Mouse (Mus musculus) inflammation-experienced regulatory T-cells, adult 6 months (primary cell): ENCODE data around the gene Sgsm3. TPM values are rescaled to one million over a fixed set of nuclear protein-coding genes. Genes with fewer than 3 reads are reported as not detected.

Experiments
- ATAC-seq: one replicate; pipeline ENCODE4 v1.8.0; 2017
- polyA plus RNA-seq, 3 experiments: library from polyadenylated mRNA; unstranded; fragments of 100-300 nt; shearing (Covaris generic); gene quantifications; one replicate each; pipeline ENCODE4 v1.2.1; 2017

Gene Sgsm3
- polyA plus RNA-seq, 3 experiments from 2014 or later, result 3.1 to 4.5 (median 3.5) TPM

DNA sequence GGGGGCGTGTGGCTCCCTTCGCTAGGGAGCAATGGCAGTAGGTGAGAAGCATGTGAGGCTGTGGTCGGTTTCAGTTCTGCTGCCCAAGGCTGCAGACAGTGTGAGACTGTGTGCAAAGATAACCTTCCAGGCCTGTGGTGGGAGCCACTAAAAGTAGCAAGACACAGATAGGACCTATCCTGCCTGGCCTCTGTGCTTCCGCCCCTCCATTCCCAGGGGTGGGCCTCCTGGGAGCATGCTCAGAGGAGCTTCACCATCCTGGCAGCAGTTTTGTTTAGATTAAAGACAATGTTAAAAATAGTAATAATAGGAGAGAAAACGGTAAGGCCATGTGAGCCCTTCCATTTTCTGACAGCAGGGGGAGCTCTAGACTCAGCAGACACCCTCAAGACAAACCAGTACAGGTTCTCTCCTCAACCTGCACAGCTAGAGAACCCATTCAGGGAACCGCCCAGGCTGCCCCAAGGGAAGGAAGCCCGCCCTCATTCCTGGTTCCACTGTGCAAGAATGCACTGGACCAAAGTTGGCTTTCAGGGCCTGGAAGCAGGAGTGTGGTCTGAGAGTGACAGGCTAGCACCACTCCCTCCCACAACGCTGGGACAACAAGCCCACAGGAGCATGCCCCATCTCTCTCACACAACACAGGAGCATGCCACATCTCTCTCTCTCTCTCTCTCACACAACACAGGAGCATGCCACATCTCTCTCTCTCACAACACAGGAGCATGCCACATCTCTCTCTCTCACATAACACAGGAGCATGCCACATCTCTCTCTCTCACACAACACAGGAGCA, 50.0 kb downstream of the Sgsm3 start:
- peak; percentile 94 for ATAC-seq

- no peak for ATAC-seq
Observed at GRCm38 (mm10) chr15:81030891-81031425, 53.4 kb downstream of the Sgsm3 start.

- ATAC-seq, result no peak
Observed at GRCm38 (mm10) chr15:81031611-81032010, 54.0 kb downstream of the Sgsm3 start.

- ATAC-seq, result peak; percentile 68
Observed at GRCm38 (mm10) chr15:81032941-81033629, 55.5 kb downstream of the Sgsm3 start.

DNA sequence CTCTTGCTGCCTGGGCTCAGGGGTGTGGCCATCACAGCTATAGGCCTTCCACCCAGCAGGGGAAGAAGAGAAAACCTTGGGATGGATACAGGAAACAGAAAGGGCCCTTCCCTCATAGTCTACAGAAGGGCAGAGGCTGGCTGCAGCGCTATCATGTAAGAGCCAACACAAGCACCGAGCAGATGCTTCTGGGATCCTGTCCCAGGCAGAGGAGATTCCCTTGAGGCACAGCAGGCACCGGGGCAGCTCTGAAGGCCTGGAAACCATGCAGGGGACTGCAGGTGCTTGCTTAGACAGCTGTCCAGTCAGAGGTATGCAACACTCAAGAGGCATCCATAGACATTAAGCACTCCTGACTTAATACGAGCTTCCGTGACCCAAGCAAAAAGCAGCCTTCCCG, 56.6 kb downstream of the Sgsm3 start:
- no peak for ATAC-seq

DNA sequence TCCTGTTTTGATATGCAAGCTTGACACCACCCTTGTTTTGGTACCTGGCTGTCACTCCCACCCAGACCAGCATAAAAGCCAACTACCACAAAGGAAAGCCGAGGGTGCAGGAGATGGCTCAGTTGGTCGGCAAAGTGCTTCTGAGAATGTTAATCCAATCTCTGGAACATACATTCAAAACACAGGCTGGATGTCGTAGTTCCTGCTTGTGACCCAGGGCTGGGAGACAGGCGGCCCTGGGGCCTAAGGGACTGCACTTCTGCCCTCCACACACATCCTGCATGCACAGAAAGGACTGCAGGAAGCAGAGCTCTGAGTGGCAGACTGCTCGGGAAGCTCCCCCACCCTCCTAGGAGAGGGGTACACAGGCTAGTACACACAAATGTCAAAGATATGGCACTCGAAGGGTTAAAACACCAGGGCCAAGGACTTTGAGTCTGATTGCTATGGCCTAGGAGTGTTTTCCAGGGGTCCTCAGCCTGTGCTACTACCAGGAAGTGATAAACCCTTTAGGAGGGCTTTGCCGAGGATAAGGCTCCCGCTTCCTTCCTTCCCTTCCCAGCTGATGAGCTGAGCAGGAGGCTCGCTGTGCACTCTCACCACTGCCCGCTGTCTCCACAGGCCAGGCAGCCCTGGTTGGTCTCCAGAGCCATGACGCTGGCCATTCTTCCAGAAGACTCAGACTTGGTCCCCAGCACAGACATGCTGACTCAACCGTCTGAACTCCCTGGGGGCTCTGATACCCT, 58.0 kb downstream of the Sgsm3 start:
- peak; percentile 40 for ATAC-seq

DNA sequence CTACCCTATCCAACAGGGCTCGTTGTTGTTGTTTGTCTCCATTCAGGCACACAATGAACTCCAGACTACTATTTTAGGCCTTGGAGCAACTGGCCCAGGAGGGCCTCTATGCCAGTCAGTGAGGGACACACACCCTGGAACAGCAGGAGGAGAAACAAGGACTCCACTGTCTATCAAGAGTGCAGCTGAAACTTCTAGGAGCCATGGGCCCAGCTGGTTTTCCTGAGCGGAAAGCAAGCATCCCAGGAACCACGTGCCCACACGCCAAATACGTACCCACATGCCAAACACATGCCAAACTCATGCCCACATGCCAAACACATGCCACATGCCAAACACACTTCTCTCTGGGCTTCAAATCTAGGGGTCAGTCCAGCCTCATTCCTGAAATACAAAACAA, 60.9 kb downstream of the Sgsm3 start:
- ATAC-seq, result no peak

DNA sequence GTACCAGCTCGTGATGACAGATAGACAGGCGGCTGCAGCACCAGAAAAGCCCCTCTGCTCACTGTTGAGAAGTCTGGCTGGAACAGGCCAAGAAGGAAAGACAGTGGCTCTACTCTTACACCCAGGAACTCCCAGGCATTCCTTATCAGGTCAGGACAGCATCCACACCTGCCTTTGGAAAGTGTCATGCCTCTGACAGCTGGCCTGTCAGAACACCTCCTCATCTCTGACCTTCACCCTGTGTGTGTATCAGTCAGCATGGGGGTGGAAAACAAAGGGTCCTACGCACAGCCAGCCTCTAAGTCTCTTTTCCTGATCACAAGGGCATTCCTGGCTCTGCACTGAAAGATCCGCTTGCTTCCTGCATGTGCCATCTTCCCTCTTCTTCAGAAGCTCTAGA, 64.2 kb downstream of the Sgsm3 start:
- ATAC-seq, result no peak

DNA sequence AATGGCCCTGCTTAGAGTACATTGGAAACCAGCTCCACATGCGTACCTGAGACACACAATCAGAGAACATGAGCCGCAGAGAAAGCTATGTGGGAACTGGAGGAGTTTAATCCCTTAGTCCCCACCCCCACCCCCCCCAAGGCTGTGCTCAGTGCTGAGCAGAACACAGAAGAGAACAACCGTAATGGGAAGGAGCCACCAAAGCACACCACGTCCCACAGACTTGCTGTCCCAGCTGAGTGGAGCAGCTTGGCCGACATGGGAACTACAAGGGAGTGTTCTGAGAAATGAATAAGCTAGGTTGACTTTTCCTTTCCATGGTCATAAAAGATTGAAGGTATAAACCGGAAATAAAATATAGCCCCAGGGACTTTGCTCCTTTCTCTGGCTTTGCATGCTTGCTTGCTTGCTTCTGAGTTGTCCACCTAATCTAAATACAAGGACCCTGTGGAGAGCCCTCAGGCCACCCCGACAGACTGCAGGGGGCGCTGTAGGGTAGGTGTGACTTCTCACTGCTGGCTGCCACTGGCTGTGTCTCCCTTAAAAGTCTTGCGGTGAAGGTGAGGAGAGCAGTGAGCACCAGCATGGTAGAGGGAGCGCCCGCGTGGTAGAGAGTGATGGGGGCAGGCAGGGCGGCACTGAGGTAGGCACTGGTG, 64.8 kb downstream of the Sgsm3 start:
- ATAC-seq, result no peak

- peak; percentile 78 for ATAC-seq
Observed at GRCm38 (mm10) chr15:81044446-81044845, 66.9 kb downstream of the Sgsm3 start.

GRCm38 (mm10) chr15:81045336-81045735, 67.8 kb downstream of the Sgsm3 start:
- peak; percentile 63 for ATAC-seq

- no peak for ATAC-seq
Observed at GRCm38 (mm10) chr15:81046061-81046460, 68.5 kb downstream of the Sgsm3 start.

DNA sequence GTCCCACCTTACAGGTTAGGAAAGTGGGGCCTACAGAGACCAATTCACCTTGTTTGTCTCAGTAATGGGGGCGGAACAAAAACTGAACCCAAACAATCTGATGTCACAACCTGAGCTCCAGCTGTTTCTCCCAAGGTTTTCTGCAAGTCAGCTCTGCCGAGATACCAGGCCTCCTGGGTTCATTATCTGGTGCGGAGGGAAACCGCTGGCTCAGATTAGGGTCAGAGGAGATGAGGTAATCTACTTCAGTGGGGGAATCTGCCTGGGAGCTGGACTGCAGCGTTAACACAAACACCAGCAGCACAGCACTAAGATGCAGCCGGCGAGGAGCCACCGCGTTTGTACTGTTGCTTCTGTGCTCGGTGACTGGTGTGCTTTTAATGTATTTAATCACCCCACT, 69.9 kb downstream of the Sgsm3 start:
- ATAC-seq, result no peak

GRCm38 (mm10) chr15:81049401-81050053, 72.0 kb downstream of the Sgsm3 start:
- no peak for ATAC-seq

GRCm38 (mm10) chr15:81050488-81050887, 72.9 kb downstream of the Sgsm3 start:
- ATAC-seq, result no peak

GRCm38 (mm10) chr15:81052491-81052890, 74.9 kb downstream of the Sgsm3 start:
- no peak for ATAC-seq

DNA sequence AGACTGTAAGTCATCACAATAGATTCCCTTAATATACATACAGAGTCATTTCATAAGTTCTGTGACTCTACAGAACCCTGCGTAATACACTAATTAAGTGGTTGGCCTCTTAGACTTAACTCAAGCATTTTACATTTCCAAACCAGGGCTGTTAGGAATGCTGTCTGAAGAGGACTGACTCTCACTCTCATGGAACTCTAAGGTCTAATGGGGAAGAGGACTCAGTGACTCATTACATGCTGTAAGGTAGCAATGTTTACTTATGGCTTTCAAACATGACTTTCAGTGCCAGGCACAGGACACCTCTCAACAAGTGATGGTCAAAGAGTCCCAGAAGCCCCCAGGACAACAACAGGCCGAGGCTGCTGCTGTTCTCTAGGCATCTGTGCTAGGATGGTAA, 77.9 kb downstream of the Sgsm3 start:
- ATAC-seq, result no peak

GRCm38 (mm10) chr15:81057736-81058135, 80.2 kb downstream of the Sgsm3 start:
- no peak for ATAC-seq

- no peak for ATAC-seq
Observed at GRCm38 (mm10) chr15:81060975-81061374, 83.4 kb downstream of the Sgsm3 start.
